Mouse (Mus musculus) hindbrain, embryonic 16.5 days (tissue): ENCODE data around the gene Ubqln3. TPM values are rescaled to one million over a fixed set of nuclear protein-coding genes. Genes with fewer than 3 reads are reported as not detected.

Experiments
- ATAC-seq: fragments of 200-750 bp; cut with Nextera tagmentation; 2 replicates; pipeline ENCODE4 v1.8.0; 2017; ENCODE audit warnings: moderate TSS enrichment, moderate library complexity
- H3K27ac ChIP-seq: fragments of 300-500 bp; sonication (generic); 2 replicates; pipeline ENCODE4 v1.5.1; 2014; ENCODE audit warnings: low read depth, mild to moderate bottlenecking, control low read depth, low read length, moderate library complexity
- H3K27me3 ChIP-seq: fragments of 300-500 bp; sonication (generic); replicated peaks from 2 replicates; pipeline ENCODE4 v1.6.1; 2014; ENCODE audit warnings: low read length; ENCODE audit not compliant: control insufficient read depth, insufficient read depth
- H3K36me3 ChIP-seq: fragments of 300-500 bp; sonication (generic); 2 replicates; pipeline ENCODE4 v1.6.1; 2014; ENCODE audit warnings: mild to moderate bottlenecking, low read length, moderate library complexity, mixed read lengths; ENCODE audit not compliant: control insufficient read depth, insufficient read depth
- H3K4me1 ChIP-seq: fragments of 300-500 bp; sonication (generic); 2 replicates; pipeline ENCODE4 v1.6.1; 2014; ENCODE audit warnings: low read depth, low read length; ENCODE audit not compliant: control insufficient read depth, insufficient read depth
- H3K4me2 ChIP-seq: fragments of 300-500 bp; sonication (generic); 2 replicates; pipeline ENCODE4 v1.6.1; 2014; ENCODE audit warnings: mild to moderate bottlenecking, low read length, control low read depth, moderate library complexity
- H3K4me3 ChIP-seq: fragments of 300-500 bp; sonication (generic); 2 replicates; pipeline ENCODE4 v1.5.1; 2014; ENCODE audit warnings: mild to moderate bottlenecking, low read length, control low read depth, moderate library complexity
- H3K9ac ChIP-seq: fragments of 300-500 bp; sonication (generic); 2 replicates; pipeline ENCODE4 v1.6.1; 2014; ENCODE audit warnings: low read depth, mild to moderate bottlenecking, control low read depth, low read length, moderate library complexity
- H3K9me3 ChIP-seq: fragments of 300-500 bp; sonication (generic); 2 replicates; pipeline ENCODE4 v1.6.1; 2014; ENCODE audit warnings: mild to moderate bottlenecking, low read length, moderate library complexity; ENCODE audit not compliant: control insufficient read depth
- WGBS: fragments of 180-500 bp; shearing (Covaris S2); extraction: QIAGEN DNeasy Blood & Tissue Kit; methylation state at CpG from one replicate; pipeline ENCODE4 v1.1.7; 2014; 5-methylcytosine and 5-hydroxymethylcytosine counted together
- polyA plus RNA-seq: library from polyadenylated mRNA; unstranded; fragments of >200 nt; fragmentation: Nextera tagmentation; extraction: Ambion mirVana; gene quantifications from 2 replicates; pipeline ENCODE4 v1.2.1, GENCODE M21; 2015

The Ubqln3 gene
- not detected in 2 replicates for polyA plus RNA-seq

DNA sequence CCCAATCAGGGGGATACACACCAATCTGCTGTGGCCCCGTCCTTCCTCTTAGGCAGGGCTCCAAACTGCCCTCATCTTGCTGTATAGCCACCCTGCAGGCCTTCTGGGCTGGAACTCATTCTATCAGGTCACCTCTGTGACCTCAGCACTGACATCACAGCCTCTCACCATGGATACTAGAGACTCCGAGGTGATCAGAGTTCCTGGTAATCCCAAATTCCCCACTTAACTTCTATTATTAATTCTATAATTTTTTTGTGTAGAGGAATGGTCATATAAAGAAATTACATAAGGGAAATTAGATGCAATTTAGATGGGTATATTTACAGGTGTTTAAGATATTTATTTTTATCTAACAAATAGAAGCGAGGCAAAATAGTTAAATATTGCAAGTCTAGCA is at the start of gene Ubqln3:
Gene Ubqln3 (minus strand): TSS at position 101 of the 400 bp plus-strand sequence.
- no peak within 1 kb of the TSS for H3K27ac ChIP-seq
- no peaks in the 10 kb centered on the region for H3K9me3 ChIP-seq
- H3K4me1 ChIP-seq: no peaks in the 10 kb centered on the region
- H3K9ac ChIP-seq: no peak within 1 kb of the TSS
- no peak for ATAC-seq
- H3K4me3 ChIP-seq: no peak within 1 kb of the TSS
- H3K27me3 ChIP-seq: no peaks in the 10 kb centered on the region
- no peak within 1 kb of the TSS for H3K4me2 ChIP-seq
- WGBS: 75% methylated on average over 3 of the region's 3 CpGs
- H3K36me3 ChIP-seq: no peaks in the 10 kb centered on the region

DNA sequence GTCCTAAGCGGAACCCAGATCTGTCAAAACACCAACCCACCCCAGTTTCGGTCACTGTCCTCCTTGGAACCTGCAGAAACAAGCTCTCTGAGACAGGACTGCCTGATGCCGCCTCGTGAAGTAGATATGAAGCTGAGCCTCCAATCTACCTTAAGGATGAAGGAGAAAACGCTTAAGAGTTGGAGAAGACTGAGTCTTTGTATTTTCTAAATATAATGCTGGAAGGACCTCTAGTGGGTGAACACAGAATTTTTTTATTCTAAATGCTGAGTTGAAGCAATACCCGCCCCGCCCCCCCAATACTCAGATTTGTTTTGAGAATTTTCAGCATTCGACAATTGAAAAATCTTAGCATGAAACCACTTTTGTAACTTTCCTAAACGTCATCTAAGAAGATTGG is 48.2 kb upstream of the Ubqln3 start:
- Histone ChIP-seq H3K36me3 (no peaks in the 10 kb centered on the region), H3K9ac (no peak overlapping the region), H3K4me1 (no peaks in the 10 kb centered on the region), H3K4me3 (no peak overlapping the region), H3K9me3 (no peaks in the 10 kb centered on the region), H3K27ac (no peak overlapping the region), H3K4me2 (no peak overlapping the region), H3K27me3 (no peaks in the 10 kb centered on the region)
- ATAC-seq: no peak
- 63% methylated on average over 9 of the region's 9 CpGs for WGBS

DNA sequence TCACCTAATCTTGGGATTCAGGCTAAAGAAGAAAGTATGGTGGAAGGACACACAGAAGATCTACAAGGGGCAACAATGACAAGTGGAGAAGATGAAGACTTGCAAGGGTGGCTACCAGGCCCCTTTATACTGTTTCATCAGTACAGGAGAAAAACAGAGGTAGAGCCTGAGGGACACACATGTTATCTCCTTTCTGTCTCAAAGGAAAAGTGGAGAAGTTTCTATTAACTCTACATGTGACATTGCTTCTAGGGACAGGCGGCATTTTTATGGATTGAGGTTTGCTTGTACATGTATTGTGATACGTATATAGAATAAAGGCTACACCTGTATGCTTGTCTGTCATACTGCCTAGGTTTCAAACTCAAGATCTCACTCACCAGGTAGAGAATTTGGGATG is 40.2 kb upstream of the Ubqln3 start, which contains the start of gene Olfr648:
Gene Olfr648 (minus strand): TSS at position 101 of the 400 bp plus-strand sequence.
- Histone ChIP-seq H3K4me2 (no peak within 1 kb of the TSS), H3K9ac (no peak within 1 kb of the TSS), H3K9me3 (no peaks in the 10 kb centered on the region), H3K27me3 (no peaks in the 10 kb centered on the region), H3K4me1 (no peaks in the 10 kb centered on the region), H3K36me3 (no peaks in the 10 kb centered on the region), H3K27ac (no peak within 1 kb of the TSS), H3K4me3 (no peak within 1 kb of the TSS)
- 91% methylated on average over 2 of the region's 2 CpGs for WGBS
- ATAC-seq: no peak

DNA sequence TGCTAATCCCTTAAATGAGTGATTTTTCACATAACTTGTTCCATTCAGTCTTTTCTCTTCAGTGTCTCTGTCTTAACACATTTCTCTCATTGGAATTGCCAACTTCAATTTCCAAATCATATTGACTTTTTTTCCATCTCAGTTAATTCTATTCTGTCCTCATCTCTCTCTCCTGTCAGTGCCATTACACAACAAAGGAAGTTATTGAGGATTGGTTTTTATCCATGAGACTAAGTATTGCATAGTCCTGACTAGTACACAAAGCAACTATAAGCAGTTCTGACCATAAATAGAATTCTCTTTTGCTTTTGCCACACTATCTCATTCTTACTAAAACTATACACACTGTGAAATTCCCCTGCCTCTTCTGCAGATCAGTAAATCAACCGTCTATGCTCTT is 36.0 kb upstream of the Ubqln3 start:
- Histone ChIP-seq H3K27me3 (no peaks in the 10 kb centered on the region), H3K9ac (no peak overlapping the region), H3K9me3 (no peaks in the 10 kb centered on the region), H3K27ac (no peak overlapping the region), H3K4me1 (no peaks in the 10 kb centered on the region), H3K4me3 (no peak overlapping the region), H3K4me2 (no peak overlapping the region), H3K36me3 (no peaks in the 10 kb centered on the region)
- no peak for ATAC-seq
- 68% methylated on average over 1 of the region's 1 CpGs for WGBS

DNA sequence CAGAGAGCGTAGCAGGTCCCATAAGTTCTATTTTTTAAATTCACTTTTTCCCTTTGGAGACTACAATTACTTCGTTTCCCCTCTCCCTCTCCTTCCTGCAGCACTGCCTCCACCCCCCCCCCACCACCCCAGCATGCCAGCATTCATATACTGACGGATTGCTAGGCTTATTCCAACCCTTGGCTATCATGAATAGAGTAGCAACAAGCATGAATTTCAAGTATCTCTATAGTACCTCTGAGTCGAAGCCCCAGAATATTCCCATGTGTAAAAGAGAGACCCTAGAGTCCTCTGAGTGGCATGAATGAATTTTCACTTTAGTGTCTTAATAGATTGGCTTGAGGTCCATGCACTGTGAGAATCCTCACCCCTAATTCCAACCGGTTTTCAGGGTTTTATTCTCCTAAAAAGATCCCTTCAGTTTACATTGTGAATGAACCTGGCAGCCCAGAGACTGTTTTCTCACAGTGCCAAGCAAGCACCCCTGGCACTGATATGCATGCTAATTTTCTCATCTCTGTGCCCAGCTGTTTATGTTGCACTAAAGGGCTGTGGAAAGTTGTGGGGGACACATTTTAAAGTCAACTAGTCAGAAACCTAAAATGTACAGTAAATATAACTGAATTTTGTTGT is 35.5 kb upstream of the Ubqln3 start:
- Histone ChIP-seq H3K4me1 (no peaks in the 10 kb centered on the region), H3K9me3 (no peaks in the 10 kb centered on the region), H3K4me2 (no peak overlapping the region), H3K36me3 (no peaks in the 10 kb centered on the region), H3K27me3 (no peaks in the 10 kb centered on the region), H3K4me3 (no peak overlapping the region), H3K9ac (no peak overlapping the region), H3K27ac (no peak overlapping the region)
- WGBS: 55% methylated on average over 5 of the region's 5 CpGs
- peak; percentile 81 for ATAC-seq

GRCm38 (mm10) chr7:104175085-104175484 is 32.0 kb upstream of the Ubqln3 start:
- no peak overlapping the region for H3K9ac ChIP-seq
- no peaks in the 10 kb centered on the region for H3K4me1 ChIP-seq
- H3K4me3 ChIP-seq: no peak overlapping the region
- H3K36me3 ChIP-seq: no peaks in the 10 kb centered on the region
- H3K27ac ChIP-seq: no peak overlapping the region
- whole genome bisulfite sequencing: 11% methylated on average over 1 of the region's 1 CpGs
- ATAC-seq: no peak
- no peaks in the 10 kb centered on the region for H3K27me3 ChIP-seq
- H3K4me2 ChIP-seq: no peak overlapping the region
- H3K9me3 ChIP-seq: no peaks in the 10 kb centered on the region

GRCm38 (mm10) chr7:104169634-104170204 is 26.6 kb upstream of the Ubqln3 start:
- no peak overlapping the region for H3K4me2 ChIP-seq
- no peaks in the 10 kb centered on the region for H3K9me3 ChIP-seq
- no peak overlapping the region for H3K4me3 ChIP-seq
- no peak overlapping the region for H3K9ac ChIP-seq
- no peaks in the 10 kb centered on the region for H3K36me3 ChIP-seq
- H3K27me3 ChIP-seq: no peaks in the 10 kb centered on the region
- no peaks in the 10 kb centered on the region for H3K4me1 ChIP-seq
- ATAC-seq: no peak
- WGBS: 74% methylated on average over 6 of the region's 6 CpGs
- H3K27ac ChIP-seq: no peak overlapping the region

DNA sequence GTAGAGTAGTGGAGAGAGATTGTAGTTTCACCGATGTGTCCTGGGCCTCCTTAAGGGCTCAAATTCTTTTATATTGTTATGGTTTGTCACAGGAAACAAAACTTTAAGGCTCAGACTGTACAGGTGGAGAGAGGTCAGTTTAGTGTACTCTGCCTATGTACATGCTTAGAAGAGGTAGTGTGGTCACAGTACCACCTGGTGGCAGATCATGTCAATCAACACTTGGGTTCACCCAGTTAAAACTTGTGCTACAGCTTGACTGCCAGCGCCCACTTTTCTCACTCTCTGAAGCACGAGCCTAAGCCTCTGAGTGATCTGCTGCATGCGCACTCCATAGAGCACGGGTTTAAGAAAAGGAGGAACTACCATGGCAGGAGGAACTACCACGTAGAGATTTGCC is 24.0 kb upstream of the Ubqln3 start:
- no peak overlapping the region for H3K9ac ChIP-seq
- H3K4me1 ChIP-seq: no peaks in the 10 kb centered on the region
- no peak overlapping the region for H3K4me3 ChIP-seq
- H3K27ac ChIP-seq: no peak overlapping the region
- WGBS: 90% methylated on average over 6 of the region's 6 CpGs
- no peaks in the 10 kb centered on the region for H3K36me3 ChIP-seq
- no peak for ATAC-seq
- no peaks in the 10 kb centered on the region for H3K27me3 ChIP-seq
- H3K4me2 ChIP-seq: no peak overlapping the region
- H3K9me3 ChIP-seq: no peaks in the 10 kb centered on the region

GRCm38 (mm10) chr7:104150456-104150855 is 7.4 kb upstream of the Ubqln3 start, which contains the start of gene Ubqlnl:
Gene Ubqlnl (minus strand): TSS chr7:104150556.
- no peak for ATAC-seq
- H3K27me3 ChIP-seq: no peaks in the 10 kb centered on the region
- H3K9ac ChIP-seq: no peak within 1 kb of the TSS
- no peaks in the 10 kb centered on the region for H3K9me3 ChIP-seq
- WGBS: 93% methylated on average over 2 of the region's 2 CpGs
- no peak within 1 kb of the TSS for H3K4me2 ChIP-seq
- H3K4me3 ChIP-seq: no peak within 1 kb of the TSS
- H3K36me3 ChIP-seq: no peaks in the 10 kb centered on the region
- no peaks in the 10 kb centered on the region for H3K4me1 ChIP-seq
- no peak within 1 kb of the TSS for H3K27ac ChIP-seq
